Mouse (Mus musculus): Measurements from ENCODE around the gene Rab20. TPM values are rescaled to one million over a fixed set of nuclear protein-coding genes. Genes with fewer than 3 reads are reported as not detected.

Gene Rab20
- 11.0 TPM for polyA plus RNA-seq (2015; fragmentation: Illumina TruSeq; extraction: RNeasy Lipid Tissue Mini Kit (QIAGEN cat#74804); ENCODE audit: insufficient read depth, low replicate concordance)

GRCm38 (mm10) chr8:11477811-11478761 is at the start of gene Rab20:
TSS of gene Rab20 (minus strand) at chr8:11478710.

GRCm38 (mm10) chr8:11497017-11497990 is 18.8 kb upstream of the Rab20 start, which contains the start of gene Naxd:
TSS of gene Naxd (plus strand) at chr8:11497506.

Other genes with a start within 250 kb of the Rab20 start
- 13.5 TPM for gene Col4a2, start 165.9 kb downstream of the Rab20 start, polyA plus RNA-seq (2015; fragmentation: Illumina TruSeq; extraction: RNeasy Lipid Tissue Mini Kit (QIAGEN cat#74804); ENCODE audit: insufficient read depth, low replicate concordance)
- gene Col4a1, start 165.9 kb downstream of the Rab20 start, polyA plus RNA-seq (2015; fragmentation: Illumina TruSeq; extraction: RNeasy Lipid Tissue Mini Kit (QIAGEN cat#74804); ENCODE audit: insufficient read depth, low replicate concordance) = 34.0 TPM
- 37.4 TPM for gene Naxd, start 18.8 kb upstream of the Rab20 start, polyA plus RNA-seq (2015; fragmentation: Illumina TruSeq; extraction: RNeasy Lipid Tissue Mini Kit (QIAGEN cat#74804); ENCODE audit: insufficient read depth, low replicate concordance)
- 34.0 TPM for gene Cars2, start 72.1 kb upstream of the Rab20 start, polyA plus RNA-seq (2015; fragmentation: Illumina TruSeq; extraction: RNeasy Lipid Tissue Mini Kit (QIAGEN cat#74804); ENCODE audit: insufficient read depth, low replicate concordance)
- gene Ing1, start 76.9 kb upstream of the Rab20 start, polyA plus RNA-seq (2015; fragmentation: Illumina TruSeq; extraction: RNeasy Lipid Tissue Mini Kit (QIAGEN cat#74804); ENCODE audit: insufficient read depth, low replicate concordance) = 44.3 TPM
- 82.4 TPM for gene Ankrd10, start 157.0 kb upstream of the Rab20 start, polyA plus RNA-seq (2015; fragmentation: Illumina TruSeq; extraction: RNeasy Lipid Tissue Mini Kit (QIAGEN cat#74804); ENCODE audit: insufficient read depth, low replicate concordance)
- gene 1700016D06Rik, start 222.4 kb upstream of the Rab20 start, polyA plus RNA-seq (2015; fragmentation: Illumina TruSeq; extraction: RNeasy Lipid Tissue Mini Kit (QIAGEN cat#74804); ENCODE audit: insufficient read depth, low replicate concordance) = not detected
- 30.5 TPM for gene Arhgef7, start 249.0 kb upstream of the Rab20 start, polyA plus RNA-seq (2015; fragmentation: Illumina TruSeq; extraction: RNeasy Lipid Tissue Mini Kit (QIAGEN cat#74804); ENCODE audit: insufficient read depth, low replicate concordance)